Mouse (Mus musculus) right cerebral cortex, adult 18-20 months (tissue): ENCODE data around the gene Clasp1.

Experiments used
- DNase-seq: peaks from one replicate; pipeline ENCODE4 v3.0.0; 2022; ENCODE audit warnings: mixed read lengths

Gene Clasp1

DNA sequence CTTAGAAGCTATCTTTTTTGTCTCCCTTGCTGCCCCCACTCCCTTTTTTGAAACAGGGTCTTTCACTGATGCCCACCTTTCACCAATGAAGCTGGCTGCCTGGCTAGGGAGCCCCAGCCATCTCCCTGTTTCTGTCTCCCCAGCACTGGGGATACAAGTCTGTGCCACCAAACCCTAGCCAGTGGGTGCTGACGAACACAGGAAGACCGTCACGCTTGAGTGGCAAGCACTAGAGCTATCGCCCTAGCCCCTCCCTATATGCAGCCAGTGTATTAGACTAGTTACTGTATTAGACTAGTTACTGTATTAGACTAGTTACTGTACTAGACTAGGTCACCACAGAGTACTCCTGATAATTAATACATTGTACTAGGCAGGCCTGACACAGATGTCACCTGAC is 66.0 kb downstream of the Clasp1 start:
- no peak for DNase-seq

- DNase-seq, result peak; percentile 45
Measured at GRCm38 (mm10) chr1:118457256-118457882, 68.5 kb downstream of the Clasp1 start.

- DNase-seq, result no peak
Measured at GRCm38 (mm10) chr1:118457883-118458259, 69.0 kb downstream of the Clasp1 start.

DNA sequence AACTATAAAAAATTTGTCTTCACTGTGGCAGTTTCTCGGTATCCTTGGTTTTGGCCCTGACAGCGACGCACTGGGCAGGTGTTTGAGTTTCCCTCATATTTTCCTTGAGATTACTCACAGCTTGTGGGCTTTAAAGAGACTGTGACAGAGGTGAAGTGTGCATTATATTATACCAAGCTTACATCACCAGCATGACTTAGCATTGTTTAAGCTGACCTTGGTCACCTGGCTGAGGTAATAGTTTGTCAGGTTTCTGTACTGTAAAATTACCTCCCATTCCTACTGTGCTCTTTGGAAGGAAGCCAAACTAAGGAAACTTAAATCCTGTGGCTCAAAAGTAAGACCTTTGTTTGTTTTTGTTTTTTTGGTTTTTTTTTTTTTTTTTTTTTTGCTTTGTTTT is 69.4 kb downstream of the Clasp1 start:
- DNase-seq, result no peak

- peak; percentile 91 for DNase-seq
Measured at GRCm38 (mm10) chr1:118458963-118459920, 70.4 kb downstream of the Clasp1 start.

DNA sequence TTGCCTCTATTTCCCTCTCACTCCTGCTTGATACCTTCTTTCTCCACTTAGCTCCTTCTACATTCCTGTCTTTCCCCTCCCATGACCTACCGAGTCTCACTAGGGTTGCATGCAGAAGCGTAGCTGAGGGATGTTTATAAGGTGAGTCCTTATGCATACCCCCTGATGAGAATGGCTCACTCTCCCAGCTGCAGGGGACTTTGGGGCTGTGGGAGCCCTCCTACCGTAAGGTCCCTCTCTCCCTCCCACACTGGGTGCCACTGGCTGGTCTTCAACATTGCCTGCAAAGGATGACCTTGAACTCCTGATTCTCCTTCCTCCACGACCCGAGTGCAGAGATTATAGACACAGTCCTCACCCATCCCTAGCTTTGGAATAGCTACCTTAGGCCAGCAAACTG is 71.9 kb downstream of the Clasp1 start:
- DNase-seq, result no peak

- no peak for DNase-seq
Measured at GRCm38 (mm10) chr1:118466041-118466440, 77.2 kb downstream of the Clasp1 start.

GRCm38 (mm10) chr1:118472386-118472785 is 83.5 kb downstream of the Clasp1 start:
- no peak for DNase-seq

DNA sequence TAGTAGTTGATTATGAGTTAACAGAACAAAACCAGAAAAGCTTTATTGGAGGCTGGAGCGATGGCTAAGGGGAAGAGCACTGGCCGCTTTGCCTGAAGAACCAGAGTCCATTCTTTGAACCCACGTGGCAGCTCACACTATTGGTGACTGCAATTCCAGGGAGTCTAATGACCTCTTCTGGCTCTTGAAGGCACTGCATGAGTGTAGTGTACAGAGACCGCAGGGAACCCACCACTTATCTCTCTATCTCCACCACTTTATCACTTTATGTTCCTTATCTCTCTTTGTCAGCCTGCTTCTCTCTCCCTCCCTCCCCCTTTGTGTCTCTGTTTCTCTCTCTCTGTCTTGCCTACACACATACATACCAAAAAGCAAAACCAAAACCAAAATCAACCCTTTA is 88.1 kb downstream of the Clasp1 start:
- DNase-seq, result no peak

DNA sequence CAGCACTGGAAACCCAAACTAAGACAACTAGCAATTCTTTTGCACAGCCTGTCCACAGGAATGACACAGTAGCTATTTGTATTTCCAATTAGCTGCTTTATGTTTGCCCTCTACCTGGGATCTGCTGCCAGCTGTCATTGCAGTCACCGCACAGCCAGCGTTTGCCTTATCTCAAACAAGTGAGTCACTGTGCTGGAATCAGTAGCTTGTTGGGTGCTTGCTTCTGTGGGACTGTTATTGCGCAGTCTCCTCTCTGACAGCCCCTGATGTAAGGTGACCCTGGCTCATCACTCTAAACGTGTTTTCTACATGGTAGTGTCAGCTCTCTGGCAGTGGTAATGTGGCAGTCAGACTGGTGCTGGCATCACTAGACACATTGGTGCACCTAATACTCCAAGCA is 90.4 kb downstream of the Clasp1 start:
- DNase-seq, result no peak

- no peak for DNase-seq
Measured at GRCm38 (mm10) chr1:118480484-118481364, 91.9 kb downstream of the Clasp1 start.

DNA sequence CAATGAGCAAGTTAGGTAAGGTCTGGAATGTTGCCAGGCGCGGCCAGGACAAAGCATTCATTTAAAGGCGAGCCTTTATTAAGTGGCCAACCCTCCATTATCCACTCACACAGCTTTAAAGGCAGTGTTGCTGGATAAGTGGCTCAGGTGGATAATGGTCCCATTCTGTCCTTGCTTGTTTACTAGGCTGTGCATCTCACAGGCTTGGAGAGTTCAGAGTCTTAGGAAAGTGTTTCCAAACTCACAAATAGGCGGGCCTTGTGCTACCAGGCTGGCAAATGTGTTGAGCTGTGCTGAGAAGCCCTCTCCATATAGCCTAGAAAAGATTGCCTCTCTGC is 92.5 kb downstream of the Clasp1 start:
- DNase-seq, result peak; percentile 17

GRCm38 (mm10) chr1:118481703-118482102 is 92.8 kb downstream of the Clasp1 start:
- peak; percentile 74 for DNase-seq

DNA sequence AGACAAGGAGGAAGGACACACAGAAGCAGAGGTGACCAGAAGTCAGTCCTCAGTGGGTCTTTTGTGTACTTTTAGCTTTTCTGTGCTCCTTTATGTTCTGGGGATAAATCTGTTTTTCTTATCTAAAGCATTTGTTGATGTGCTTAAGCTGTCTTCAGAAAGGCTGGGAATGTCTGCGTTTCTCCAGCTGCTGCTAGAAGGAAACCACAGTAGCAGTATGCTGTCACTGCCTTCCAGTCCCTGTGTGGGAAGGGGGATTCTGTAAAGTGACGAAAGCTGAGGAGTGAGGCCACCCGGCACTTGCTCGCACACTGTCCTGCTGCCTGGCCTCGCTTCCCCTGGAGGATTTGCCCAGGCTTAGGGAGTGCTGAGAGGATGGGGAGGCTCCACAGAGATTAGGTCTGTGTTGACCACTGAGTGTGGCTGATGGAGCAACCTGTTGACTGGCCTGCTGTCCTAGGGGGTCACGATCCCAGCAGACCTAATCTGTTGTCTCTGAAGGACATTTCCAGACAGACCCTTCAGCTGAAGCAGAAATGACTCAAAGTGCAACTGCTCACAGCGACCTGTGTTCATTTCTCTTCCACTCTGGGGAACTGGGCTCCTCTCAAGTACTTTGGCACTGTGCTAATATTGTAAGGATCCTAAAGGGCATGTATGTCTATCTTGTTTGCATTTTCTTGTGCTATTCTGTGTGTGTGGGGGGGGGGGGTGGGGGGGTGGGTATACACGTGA is 93.6 kb downstream of the Clasp1 start:
- peak; percentile 21 for DNase-seq

- DNase-seq, result no peak
Measured at GRCm38 (mm10) chr1:118483504-118484096, 94.7 kb downstream of the Clasp1 start.

DNA sequence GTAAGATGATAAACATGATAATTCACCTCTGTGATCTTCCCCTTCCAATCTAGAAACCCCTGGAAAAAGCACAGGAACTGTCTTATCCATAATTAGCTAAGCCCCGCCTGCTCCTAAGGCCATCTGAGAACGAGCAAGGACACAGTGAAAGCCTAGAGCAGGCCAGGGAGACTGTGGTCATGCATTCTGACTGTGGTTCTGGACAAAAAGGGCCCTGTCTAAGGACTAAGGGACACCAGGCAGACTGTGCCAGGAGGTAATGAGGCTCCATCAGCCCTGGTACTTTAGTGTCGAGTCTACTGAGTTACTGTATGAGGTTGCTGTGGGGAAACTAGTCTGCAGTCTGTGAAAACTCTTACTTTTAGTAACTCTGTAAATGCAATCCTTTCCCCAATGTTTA is 96.7 kb downstream of the Clasp1 start:
- peak; percentile 17 for DNase-seq

DNA sequence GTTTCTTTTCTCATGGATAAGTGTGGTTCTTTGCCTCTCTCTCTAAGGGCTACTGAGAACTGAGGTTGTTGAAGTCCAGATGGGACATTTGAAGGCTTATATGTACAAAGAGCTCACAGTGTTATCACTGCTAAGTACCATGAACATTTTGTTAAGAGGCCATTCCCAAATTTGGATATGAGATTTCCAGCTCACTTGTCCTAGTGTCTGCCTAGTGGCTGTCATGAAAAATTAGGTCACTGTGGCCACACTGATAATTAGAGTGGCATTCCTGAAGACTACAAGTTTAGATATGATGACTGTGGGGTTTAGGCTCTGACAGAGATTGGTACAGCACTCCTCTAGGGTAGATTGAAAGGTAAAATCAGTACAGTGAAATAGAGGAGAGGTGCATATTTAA is 97.2 kb downstream of the Clasp1 start:
- DNase-seq, result no peak

DNA sequence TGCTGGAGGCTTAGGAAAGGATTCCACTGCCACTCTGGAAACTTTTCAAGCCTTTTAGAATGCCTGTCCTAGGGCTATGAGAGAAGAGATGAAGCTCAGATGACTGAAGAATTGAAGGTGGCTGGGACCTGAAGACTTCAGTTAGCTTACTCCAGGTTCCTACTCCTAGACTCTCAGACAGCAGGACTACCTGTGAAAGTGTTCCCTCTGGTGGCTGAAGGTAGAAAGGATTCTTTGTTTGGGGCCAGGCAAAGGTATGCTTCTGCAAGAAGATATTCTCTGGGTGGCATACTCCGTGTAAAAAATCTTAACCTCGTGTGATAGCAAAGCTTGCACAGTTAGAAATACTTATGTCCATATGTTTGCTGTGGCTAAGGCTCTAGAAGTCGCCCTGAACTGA is 104.0 kb downstream of the Clasp1 start:
- DNase-seq, result no peak

DNA sequence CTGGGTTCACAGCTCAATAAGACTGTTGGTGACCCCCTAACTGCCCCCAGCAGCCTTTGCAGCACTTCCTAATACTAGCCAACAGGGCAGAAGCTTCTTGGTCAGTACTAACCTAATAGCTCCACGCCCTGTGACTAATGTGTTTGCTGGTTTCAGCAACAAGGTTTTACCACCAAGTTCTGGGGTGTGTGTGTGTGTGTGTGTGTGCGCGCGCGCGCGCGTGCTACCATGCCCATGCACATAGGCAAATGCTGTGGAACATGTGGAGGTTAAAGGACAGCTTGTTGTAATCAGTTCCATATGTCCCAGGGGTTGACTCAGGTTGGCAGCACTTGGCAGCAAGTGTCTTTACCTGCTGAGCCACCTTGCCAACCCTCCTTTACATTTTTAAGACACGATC is 105.7 kb downstream of the Clasp1 start:
- no peak for DNase-seq

DNA sequence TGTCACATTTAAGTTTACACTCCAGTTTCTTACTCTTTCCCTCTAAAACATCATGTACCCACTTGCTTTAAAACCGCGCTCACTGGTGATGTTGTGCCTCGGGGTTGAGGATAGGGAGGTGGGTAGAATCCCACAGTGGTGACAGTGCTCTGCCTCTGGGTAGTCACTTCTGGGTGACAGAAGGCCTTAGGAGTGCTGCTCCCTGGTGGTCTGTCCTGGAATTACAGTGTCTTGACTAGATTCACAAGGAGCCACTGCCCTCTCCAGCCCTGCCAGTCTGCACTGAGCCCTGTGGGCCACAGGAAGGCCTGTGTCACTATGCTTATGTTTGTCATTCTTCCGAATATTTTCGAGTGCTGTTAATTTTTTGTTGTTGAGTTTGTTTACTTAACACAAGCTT is 109.5 kb downstream of the Clasp1 start:
- peak; percentile 77 for DNase-seq

DNA sequence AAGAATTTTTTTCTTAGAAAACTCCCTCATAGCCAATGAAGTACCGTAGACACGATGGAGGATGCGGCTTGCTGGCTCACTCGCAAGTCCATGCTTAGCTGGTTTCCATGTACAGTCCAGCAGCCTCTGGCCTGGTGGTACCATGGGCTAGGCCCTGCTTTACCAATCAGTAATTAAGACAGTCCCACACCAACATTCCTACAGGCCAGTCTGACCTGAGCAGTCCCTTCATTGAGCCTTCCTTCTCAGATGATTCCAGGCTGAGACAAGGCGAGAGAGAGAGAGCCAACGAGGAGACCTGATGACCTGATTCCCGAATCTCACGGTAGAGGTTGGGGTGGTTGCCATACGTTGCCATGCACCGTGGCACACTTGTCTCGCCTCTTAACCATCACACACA is 111.7 kb downstream of the Clasp1 start:
- no peak for DNase-seq

DNA sequence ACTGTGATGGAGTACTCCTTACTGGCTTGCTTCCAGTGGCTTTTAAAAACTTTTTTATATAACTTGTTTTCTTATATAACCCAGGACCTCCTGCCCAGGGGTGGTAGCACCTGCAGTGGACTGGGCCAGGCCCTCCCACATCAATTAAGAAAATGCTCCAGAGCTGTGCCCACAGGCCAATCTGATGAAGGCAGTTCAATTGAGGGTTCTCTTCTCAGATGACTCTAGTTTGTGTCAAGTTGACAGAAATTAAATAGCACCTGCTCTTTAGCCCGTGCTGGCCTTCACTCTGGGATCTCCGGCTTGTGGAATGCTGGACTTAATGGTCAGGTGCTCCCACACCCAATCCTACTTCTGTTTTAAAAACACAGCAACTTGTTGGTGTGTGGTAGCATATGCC is 112.8 kb downstream of the Clasp1 start:
- DNase-seq, result no peak
